Mouse (Mus musculus) layer of hippocampus, adult 2 months (tissue): ENCODE data around the gene Traf3ip1. TPM values are rescaled to one million over a fixed set of nuclear protein-coding genes. Genes with fewer than 3 reads are reported as not detected.

Source experiments
- DNase-seq, 2 experiments: peaks; one replicate each; pipeline ENCODE4 v3.0.0; 2022; ENCODE audit warnings: low spot score in 2 of 2
- H3K27ac ChIP-seq: fragments of 200-600 bp; 2 replicates; pipeline ENCODE4 v1.8.1; 2022
- H3K4me3 ChIP-seq: fragments of 200-600 bp; 2 replicates; pipeline ENCODE4 v1.8.1; 2022; ENCODE audit warnings: mild to moderate bottlenecking
- CTCF ChIP-seq: fragments of 200-600 bp; conservative IDR thresholded peaks from 2 replicates; pipeline ENCODE4 v1.8.1; 2022; ENCODE audit warnings: antibody characterized with exemption, mild to moderate bottlenecking, moderate library complexity
- long read RNA-seq, 2 experiments: library from polyadenylated mRNA; stranded (forward); transcript quantifications; one replicate each; pipeline ENCODE4 v2.0.0; 2021; ENCODE audit warnings: borderline mapping rate in 2 of 2
- total RNA-seq, 2 experiments: library from RNA; stranded (reverse); gene quantifications; 2 replicates each; pipeline ENCODE4 v1.2.3; 2021

The Traf3ip1 gene
- 10 to 100 TPM; 11.0 to 13.6 TPM for total RNA-seq
- long read RNA-seq, experiment 1: 0 reads
- long read RNA-seq, experiment 2, partial matches to known transcripts: 0 of 2 reads
- long read RNA-seq, experiment 2, other reads (novel, unspliced or antisense): 2 of 2 reads

GRCm38 (mm10) chr1:91494457-91495140, at the start of gene Traf3ip1:
Traf3ip1 (plus strand) TSS chr1:91494647.
- TF ChIP-seq CTCF: no peak; the same call in 1 of the 2 replicates
- peak within 1 kb of the TSS; percentile 86 for H3K27ac ChIP-seq

GRCm38 (mm10) chr1:91444841-91445830, 49.3 kb upstream of the Traf3ip1 start:
- Histone ChIP-seq H3K4me3 (no peak overlapping the region), H3K27ac (no peak overlapping the region)
- DNase-seq: peak in 1 of 2 experiments; percentile 35
- no peak for TF ChIP-seq CTCF

More at GRCm38 (mm10) chr1:91494457-91495140, at the start of gene Traf3ip1:
- H3K4me3 ChIP-seq: peak within 1 kb of the TSS; percentile 98
- peak; percentile 90 to 92 for DNase-seq

GRCm38 (mm10) chr1:91446060-91446459, 48.4 kb upstream of the Traf3ip1 start:
- Histone ChIP-seq H3K4me3 (no peak overlapping the region), H3K27ac (no peak overlapping the region)
- DNase-seq: no peak
- TF ChIP-seq CTCF: no peak

- TF ChIP-seq CTCF: no peak
- no peak overlapping the region for H3K27ac ChIP-seq
- H3K4me3 ChIP-seq: no peak overlapping the region
- DNase-seq: no peak
Observed at GRCm38 (mm10) chr1:91446511-91446910, 47.9 kb upstream of the Traf3ip1 start.

GRCm38 (mm10) chr1:91448688-91449087, 45.8 kb upstream of the Traf3ip1 start:
- DNase-seq: no peak
- no peak for TF ChIP-seq CTCF
- H3K4me3 ChIP-seq: no peak overlapping the region
- no peak overlapping the region for H3K27ac ChIP-seq

- H3K4me3 ChIP-seq: no peak overlapping the region
- no peak for DNase-seq
- H3K27ac ChIP-seq: no peak overlapping the region
- TF ChIP-seq CTCF: no peak
Observed at GRCm38 (mm10) chr1:91450851-91451250, 43.6 kb upstream of the Traf3ip1 start.

GRCm38 (mm10) chr1:91451547-91452084, 42.8 kb upstream of the Traf3ip1 start:
- no peak for DNase-seq
- Histone ChIP-seq H3K4me3 (no peak overlapping the region), H3K27ac (no peak overlapping the region)
- no peak for TF ChIP-seq CTCF

- no peak for TF ChIP-seq CTCF
- DNase-seq: no peak
- H3K27ac ChIP-seq: no peak overlapping the region
- no peak overlapping the region for H3K4me3 ChIP-seq
Observed at GRCm38 (mm10) chr1:91453932-91454331, 40.5 kb upstream of the Traf3ip1 start.

- H3K27ac ChIP-seq: no peak overlapping the region
- TF ChIP-seq CTCF: no peak
- no peak for DNase-seq
- no peak overlapping the region for H3K4me3 ChIP-seq
Observed at GRCm38 (mm10) chr1:91454366-91454765, 40.1 kb upstream of the Traf3ip1 start.

- no peak for TF ChIP-seq CTCF
- Histone ChIP-seq H3K27ac (peak overlapping the region; percentile 93; the same call in 1 of the 2 replicates), H3K4me3 (no peak overlapping the region)
- DNase-seq: no peak
Observed at GRCm38 (mm10) chr1:91454927-91455326, 39.5 kb upstream of the Traf3ip1 start.

- Histone ChIP-seq H3K27ac (peak overlapping the region; percentile 93), H3K4me3 (peak overlapping the region; percentile 34; the same call in 1 of the 2 replicates)
- DNase-seq: peak in 1 of 2 experiments; percentile 10
- no peak for TF ChIP-seq CTCF
Observed at GRCm38 (mm10) chr1:91455661-91456161, 38.7 kb upstream of the Traf3ip1 start.

- DNase-seq: peak in 1 of 2 experiments; percentile 20
- Histone ChIP-seq H3K27ac (peak overlapping the region; percentile 93), H3K4me3 (peak overlapping the region; percentile 34; the same call in 1 of the 2 replicates)
- no peak for TF ChIP-seq CTCF
Observed at GRCm38 (mm10) chr1:91456301-91456801, 38.1 kb upstream of the Traf3ip1 start.
